10 mouse cellular contexts compared by ENCODE assay signal in the genomic region with DNA sequence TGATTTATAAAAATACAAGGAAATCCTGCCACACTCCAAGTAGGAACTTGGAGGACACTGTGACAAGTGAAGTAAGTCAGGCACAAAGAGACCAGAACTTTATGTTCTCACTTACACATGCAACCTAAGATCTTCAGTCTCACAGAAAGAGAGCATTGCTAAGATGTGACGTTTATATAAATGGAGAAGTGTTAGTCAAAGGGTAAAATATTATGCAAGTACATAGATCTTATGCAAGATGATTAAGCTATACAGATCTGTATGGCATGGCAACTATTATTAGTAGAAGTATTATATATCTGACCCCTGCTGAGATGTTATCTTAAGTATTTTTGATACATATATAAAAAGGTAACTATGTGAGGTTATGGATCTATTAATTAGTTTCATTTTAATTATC.
"Had no signal": no experiment of that assay in that cellular context is flagged by ENCODE, and none has a peak within 500 bp of the region (broad histone marks: within the 10 kb centered on the region; RNA-seq: fewer than 3 reads in every experiment).

No protein-coding gene starts in this region.

- DNase-seq: lung, adult 18-20 months; lung, embryonic 14.5 days; lung, postnatal 10 days; lung, postnatal 4 days; midbrain, embryonic 14.5 days; right cerebral cortex, postnatal 14 days; thymus, adult 18-20 months; thymus, postnatal 14 days; thymus, postnatal 36 days had no signal

- ATAC-seq: midbrain, embryonic 16.5 days had no signal
